Mouse (Mus musculus) olfactory bulb, adult 2 months (tissue): Measurements from ENCODE around the gene Pycr1.

Source experiments
- CTCF ChIP-seq: fragments of 200-500 bp; IDR thresholded peaks from 2 replicates; pipeline ENCODE4 v1.5.1; 2012; ENCODE audit warnings: low read depth, mild to moderate bottlenecking, low read length, moderate library complexity; ENCODE audit not compliant: insufficient read depth
- POLR2A ChIP-seq: fragments of 200-500 bp; IDR thresholded peaks from 2 replicates; pipeline ENCODE4 v1.6.1; 2012; ENCODE audit warnings: mild to moderate bottlenecking, low read depth, low read length, moderate library complexity; ENCODE audit not compliant: insufficient read depth

DNA sequence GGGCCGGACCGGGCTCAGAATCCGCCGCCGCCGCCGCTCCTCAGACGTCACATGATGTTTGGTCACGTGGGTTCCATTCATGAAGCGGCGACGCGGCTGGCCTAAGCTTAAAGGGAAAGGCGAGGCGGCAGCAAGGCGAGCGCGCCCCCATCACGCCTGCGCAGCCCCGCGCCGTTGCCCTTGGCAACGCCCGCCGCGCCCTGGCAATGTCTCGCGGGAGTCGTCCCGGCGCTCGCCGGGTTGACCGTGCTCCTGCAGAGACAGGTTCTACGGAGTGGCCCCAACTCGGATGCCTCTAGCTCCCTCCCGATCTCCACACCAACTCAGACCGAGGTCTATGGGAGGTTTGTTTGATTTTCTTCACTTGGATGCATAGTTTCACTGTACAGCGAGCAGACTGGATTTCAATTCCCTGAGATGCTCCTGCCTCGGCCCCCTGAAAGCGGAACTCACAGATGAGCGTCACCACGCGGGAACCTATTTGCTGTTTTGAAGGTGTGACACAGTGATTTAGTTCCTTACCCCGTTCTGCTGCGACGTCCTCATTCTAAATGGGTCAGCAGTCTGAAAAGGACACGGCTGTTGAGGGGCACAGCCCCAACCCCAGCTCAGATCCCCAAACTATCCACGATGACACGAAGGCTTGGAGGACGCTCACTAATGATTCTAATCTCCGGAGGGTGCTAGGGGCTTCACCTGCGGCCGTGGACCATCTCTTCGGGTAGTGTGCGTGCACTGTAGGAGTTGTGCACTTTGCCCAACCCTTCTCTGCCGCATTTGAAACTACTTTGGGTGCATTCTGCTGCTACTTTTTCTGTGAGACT, 9.8 kb downstream of the Pycr1 start, which contains the start of gene Mafg:
- TF ChIP-seq CTCF (no peak), POLR2A (peak; percentile 44; the same call in 1 of the 2 replicates)
